In genomic region chr13:40733542-40734151, GRCm38 (mm10) we compare ENCODE assay signal across 8 mouse cellular contexts. TPM values are rescaled to one million over a fixed set of nuclear protein-coding genes. Genes with fewer than 3 reads are reported as not detected.
A peak's percentile ranks its signal among the peaks of the same experiment; 100 is the strongest.
DNase-seq lines count a peak whose midpoint lies in the region; ATAC-seq and TF ChIP-seq lines count a peak whose summit lies in the region.

No protein-coding gene starts in this region.

- H3K27ac ChIP-seq in liver, adult 2 months (replicated peaks; ENCODE audit: insufficient read depth, low read depth, low read length): no peak overlapping the region
- peak overlapping the region; percentile 97 for H3K27ac ChIP-seq in embryonic facial prominence, embryonic 10.5 days (replicated peaks)
- no peak overlapping the region for H3K27ac ChIP-seq in intestine, embryonic 16.5 days (ENCODE audit: low read length)
- peak overlapping the region; percentile 87; the same call in 1 of the 2 replicates for H3K27ac ChIP-seq in neural tube, embryonic 13.5 days (replicated peaks)

- 1% methylated on average over 36 of the region's 38 CpGs for WGBS in liver, adult 2 months
- 0% methylated on average over 37 of the region's 38 CpGs for WGBS in embryonic facial prominence, embryonic 10.5 days
- WGBS in intestine, embryonic 16.5 days: under 1% methylated on average over 37 of the region's 38 CpGs
- under 1% methylated on average over 37 of the region's 38 CpGs for WGBS in neural tube, embryonic 13.5 days

- peaks cover 52% of the 10 kb centered on the region for H3K27me3 ChIP-seq in liver, adult 2 months (ENCODE audit: control insufficient read depth, insufficient read depth, low read length)
- peaks cover 96% of the 10 kb centered on the region for H3K27me3 ChIP-seq in embryonic facial prominence, embryonic 10.5 days (replicated peaks; ENCODE audit: low read depth, poor library complexity, severe bottlenecking)
- peaks cover 67% of the 10 kb centered on the region for H3K27me3 ChIP-seq in intestine, embryonic 16.5 days (replicated peaks; ENCODE audit: control insufficient read depth, insufficient read depth, low read length)
- H3K27me3 ChIP-seq in neural tube, embryonic 13.5 days: peaks cover 73% of the 10 kb centered on the region

- H3K4me3 ChIP-seq in liver, adult 2 months (ENCODE audit: insufficient read depth, low read depth, low read length): no peak overlapping the region
- peak overlapping the region; percentile 75 for H3K4me3 ChIP-seq in embryonic facial prominence, embryonic 10.5 days
- peak overlapping the region; percentile 35 for H3K4me3 ChIP-seq in intestine, embryonic 16.5 days (ENCODE audit: low read length)
- H3K4me3 ChIP-seq in neural tube, embryonic 13.5 days: peak overlapping the region; percentile 43

- no peak overlapping the region for H3K9ac ChIP-seq in liver, adult 2 months (ENCODE audit: low read depth, low read length)
- H3K9ac ChIP-seq in intestine, embryonic 16.5 days (ENCODE audit: low read depth, low read length): 0 out of 2 replicates have a peak overlapping the region, but pooled peaks have one; percentile 3
- peak overlapping the region; percentile 74 for H3K9ac ChIP-seq in neural tube, embryonic 13.5 days

- no peak for TF ChIP-seq POLR2A in liver, adult 2 months (IDR thresholded peaks at IDR 0.05; ENCODE audit: extremely low read depth, insufficient read depth, low read length)

- no peak for DNase-seq in liver, adult 2 months (ENCODE audit: extremely low read depth, low read depth, low spot score)
- no peak for DNase-seq in liver
- DNase-seq in embryonic facial prominence, embryonic 10.5 days (ENCODE audit: low spot score): peak; percentile 80
- no peak for DNase-seq in right cerebral cortex, postnatal 25 days
- no peak for DNase-seq in adrenal gland, postnatal 25 days
- no peak for DNase-seq in spleen, postnatal 4 days (ENCODE audit: low spot score in 2 of 2)

- no peaks in the 10 kb centered on the region for H3K79me2 ChIP-seq in liver, adult 2 months (ENCODE audit: control insufficient read depth, insufficient read depth, low read length)

- no peaks in the 10 kb centered on the region for H3K9me3 ChIP-seq in embryonic facial prominence, embryonic 10.5 days
- H3K9me3 ChIP-seq in intestine, embryonic 16.5 days (ENCODE audit: control insufficient read depth, low read length): no peaks in the 10 kb centered on the region
- no peaks in the 10 kb centered on the region for H3K9me3 ChIP-seq in neural tube, embryonic 13.5 days

- peak overlapping the region; percentile 45 for H3K4me2 ChIP-seq in intestine, embryonic 16.5 days (ENCODE audit: low read depth, low read length)
- H3K4me2 ChIP-seq in neural tube, embryonic 13.5 days: peak overlapping the region; percentile 55

- peak; percentile 23 for TF ChIP-seq CTCF in liver, adult 2 months (IDR thresholded peaks at IDR 0.05; ENCODE audit: low read depth, low read length)

- peaks cover 3% of the 10 kb centered on the region for H3K4me1 ChIP-seq in liver, adult 2 months (ENCODE audit: control insufficient read depth, insufficient read depth, low read length)
- H3K4me1 ChIP-seq in embryonic facial prominence, embryonic 10.5 days: peaks cover 60% of the 10 kb centered on the region
- peaks cover 28% of the 10 kb centered on the region for H3K4me1 ChIP-seq in intestine, embryonic 16.5 days (ENCODE audit: control insufficient read depth, insufficient read depth, low read length)
- peaks cover 58% of the 10 kb centered on the region for H3K4me1 ChIP-seq in neural tube, embryonic 13.5 days (replicated peaks)

- H3K36me3 ChIP-seq in liver, adult 2 months (ENCODE audit: control insufficient read depth, insufficient read depth, low read length): no peaks in the 10 kb centered on the region
- no peaks in the 10 kb centered on the region for H3K36me3 ChIP-seq in embryonic facial prominence, embryonic 10.5 days (replicated peaks)
- no peaks in the 10 kb centered on the region for H3K36me3 ChIP-seq in intestine, embryonic 16.5 days (ENCODE audit: control insufficient read depth, insufficient read depth, low read length)
- no peaks in the 10 kb centered on the region for H3K36me3 ChIP-seq in neural tube, embryonic 13.5 days

- ATAC-seq in intestine, embryonic 16.5 days: peak; percentile 37; the same call in 1 of the 2 replicates
- peak; percentile 35; the same call in 1 of the 2 replicates for ATAC-seq in neural tube, embryonic 13.5 days (ENCODE audit: low read depth)

RNA-seq across cellular contexts. Expression of gene Tfap2a, which starts 4.5 kb away (rescaled TPM):
- not detected in 2 replicates for total RNA-seq in liver, adult 2 months (2014; rRNA removed)
- polyA plus RNA-seq in liver, adult 2 months (2012; rRNA removed): 0.05 TPM in 1 of 2 replicates, not detected in the other
- 8.3 and 8.5 TPM in 2 replicates for polyA plus RNA-seq in embryonic facial prominence, embryonic 10.5 days (2016; fragmentation: Nextera tagmentation; extraction: Ambion mirVana)
- polyA plus RNA-seq in intestine, embryonic 16.5 days (2015; fragmentation: Nextera tagmentation; extraction: Ambion mirVana): 0.16 and 0.24 TPM in 2 replicates
- polyA plus RNA-seq in neural tube, embryonic 13.5 days (2015; fragmentation: Nextera tagmentation; extraction: Ambion mirVana): 11.6 and 13.7 TPM in 2 replicates
- total RNA-seq in adrenal gland, postnatal 25 days (2021): 0.18 TPM in 1 of 2 replicates, not detected in the other

Comparison
In these comparisons a context has a peak if more than half of its experiments do, and no peak if none do; other contexts are left out.
1. H3K27ac ChIP-seq: peak in embryonic facial prominence, embryonic 10.5 days (single experiment) and neural tube, embryonic 13.5 days (single experiment); none in liver, adult 2 months (single experiment) and intestine, embryonic 16.5 days (single experiment).